In the genomic region with DNA sequence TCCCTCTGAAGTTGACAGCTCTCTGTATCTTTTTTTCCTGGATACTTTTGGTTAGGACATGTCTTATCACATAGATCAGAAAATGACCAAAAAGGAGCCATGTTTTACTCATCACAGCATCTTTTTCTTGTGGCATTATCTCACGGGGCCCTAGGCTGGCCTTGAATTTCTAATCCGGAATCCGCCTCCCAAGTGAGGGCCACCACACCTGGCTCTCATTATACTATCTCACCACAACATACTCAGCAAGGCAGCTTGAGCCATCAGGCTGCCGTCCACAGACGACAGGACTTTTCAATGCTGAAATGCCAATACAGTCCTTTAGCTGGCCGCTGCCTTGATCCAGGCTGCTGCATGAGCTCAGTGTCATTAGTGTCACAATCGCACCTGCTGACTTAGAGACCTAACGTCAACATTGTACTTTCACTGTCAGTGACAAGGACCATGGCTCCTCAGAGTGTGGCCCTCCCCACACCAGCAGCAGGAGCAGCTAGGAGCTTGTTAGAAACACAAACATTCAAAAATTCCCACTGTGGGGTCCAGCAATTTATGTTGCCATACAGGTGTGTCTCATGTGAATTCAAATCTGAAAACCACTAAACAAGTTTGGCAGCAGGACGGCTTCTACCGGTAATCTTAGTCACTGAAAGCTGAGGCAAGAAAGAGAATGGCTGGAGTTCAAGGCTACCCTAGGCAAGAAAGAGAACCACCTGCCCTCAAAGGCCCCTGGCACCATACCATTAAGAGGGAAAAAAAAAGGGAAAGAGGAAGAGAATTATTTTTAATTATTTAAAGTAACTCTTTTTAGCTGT, we compare ENCODE assay signal across 29 mouse cellular contexts. TPM values are rescaled to one million over a fixed set of nuclear protein-coding genes. Genes with fewer than 3 reads are reported as not detected.
DNase-seq lines count a peak whose midpoint lies in the region; ATAC-seq and TF ChIP-seq lines count a peak whose summit lies in the region.
"Had no signal": no experiment of that assay in that cellular context is flagged by ENCODE, and none has a peak within 500 bp of the region (broad histone marks: within the 10 kb centered on the region; RNA-seq: fewer than 3 reads in every experiment).

No protein-coding gene starts in this region.

- TF ChIP-seq CTCF in gastrocnemius, adult 2 months (IDR thresholded peaks at IDR 0.05): no peak
- no peak for TF ChIP-seq CTCF in lung, postnatal 0 days (IDR thresholded peaks at IDR 0.05)
- no peak for TF ChIP-seq CTCF in stomach, postnatal 0 days (IDR thresholded peaks at IDR 0.05; ENCODE audit: low read depth)
- TF ChIP-seq CTCF in cerebellum, adult 2 months (IDR thresholded peaks at IDR 0.05; ENCODE audit: borderline replicate concordance, insufficient read depth, low read depth, low read length): no peak

- TF ChIP-seq EP300 in lung, postnatal 0 days (IDR thresholded peaks at IDR 0.05): no peak
- no peak for TF ChIP-seq EP300 in stomach, postnatal 0 days (optimal IDR thresholded peaks at IDR 0.05)

- H3K27ac ChIP-seq in gastrocnemius, adult 2 months: peak overlapping the region; percentile 28
- peak overlapping the region; percentile 55 for H3K27ac ChIP-seq in lung, postnatal 0 days (ENCODE audit: low read length)
- H3K27ac ChIP-seq in liver, embryonic 15.5 days (replicated peaks): no peak overlapping the region
- 0 out of 2 replicates have a peak overlapping the region, but pooled peaks have one; percentile 36 for H3K27ac ChIP-seq in stomach, postnatal 0 days (replicated peaks)
- no peak overlapping the region for H3K27ac ChIP-seq in cerebellum, adult 2 months (ENCODE audit: insufficient read depth, low read length)
- H3K27ac ChIP-seq: embryonic facial prominence, embryonic 12.5 days; heart, adult 2 months; hindbrain, embryonic 10.5 days; kidney, embryonic 15.5 days; limb, embryonic 13.5 days; lung, embryonic 15.5 days; macrophage; midbrain, embryonic 10.5 days; neural tube, embryonic 13.5 days; stomach, embryonic 15.5 days had no signal

- no peaks in the 10 kb centered on the region for H3K36me3 ChIP-seq in lung, postnatal 0 days (ENCODE audit: insufficient read depth, low read length)
- H3K36me3 ChIP-seq in liver, embryonic 15.5 days (replicated peaks): peaks cover 19% of the 10 kb centered on the region
- no peaks in the 10 kb centered on the region for H3K36me3 ChIP-seq in stomach, postnatal 0 days (ENCODE audit: control insufficient read depth, insufficient read depth, low read length)
- H3K36me3 ChIP-seq: embryonic facial prominence, embryonic 12.5 days; stomach, embryonic 15.5 days had no signal

- H3K4me2 ChIP-seq in lung, postnatal 0 days (replicated peaks; ENCODE audit: low read depth, low read length): no peak overlapping the region
- no peak overlapping the region for H3K4me2 ChIP-seq in liver, embryonic 15.5 days
- H3K4me2 ChIP-seq in stomach, postnatal 0 days (replicated peaks; ENCODE audit: low read depth): no peak overlapping the region
- H3K4me2 ChIP-seq: embryonic facial prominence, embryonic 12.5 days; heart, embryonic 12.5 days; kidney, embryonic 15.5 days; limb, embryonic 13.5 days; lung, embryonic 15.5 days; neural tube, embryonic 13.5 days; stomach, embryonic 15.5 days had no signal

- ATAC-seq in lung, postnatal 0 days: no peak
- ATAC-seq in liver, embryonic 15.5 days (ENCODE audit: insufficient read depth): peak; percentile 37; the same call in 1 of the 2 replicates
- ATAC-seq in stomach, postnatal 0 days (ENCODE audit: low FRiP score, low TSS enrichment): no peak
- ATAC-seq: forebrain, embryonic 14.5 days; hindbrain, embryonic 16.5 days; Patski had no signal

- no peak overlapping the region for H3K4me3 ChIP-seq in gastrocnemius, adult 2 months
- no peak overlapping the region for H3K4me3 ChIP-seq in lung, postnatal 0 days (ENCODE audit: low read depth, low read length)
- no peak overlapping the region for H3K4me3 ChIP-seq in liver, embryonic 15.5 days (replicated peaks)
- H3K4me3 ChIP-seq in stomach, postnatal 0 days (ENCODE audit: low read depth, low read length): no peak overlapping the region
- H3K4me3 ChIP-seq in cerebellum, adult 2 months (replicated peaks; ENCODE audit: insufficient read depth, low read depth, low read length): no peak overlapping the region
- H3K4me3 ChIP-seq: embryonic facial prominence, embryonic 12.5 days; heart, adult 2 months; heart, embryonic 12.5 days; hindbrain, embryonic 10.5 days; kidney, embryonic 15.5 days; limb, embryonic 13.5 days; lung, embryonic 15.5 days; midbrain, embryonic 10.5 days; neural tube, embryonic 13.5 days; stomach, embryonic 15.5 days had no signal

- WGBS in lung, postnatal 0 days: 57% methylated on average over 10 of the region's 10 CpGs
- WGBS in liver, embryonic 15.5 days (ENCODE audit: insufficient replicate concordance): 63% methylated on average over 10 of the region's 10 CpGs
- WGBS in stomach, postnatal 0 days: 70% methylated on average over 10 of the region's 10 CpGs
- WGBS in cerebellum, adult 2 months: 87% methylated on average over 10 of the region's 10 CpGs

- no peaks in the 10 kb centered on the region; the same call in 1 of the 2 replicates for H3K4me1 ChIP-seq in lung, postnatal 0 days (ENCODE audit: insufficient read depth, low read depth, low read length)
- peaks cover 20% of the 10 kb centered on the region for H3K4me1 ChIP-seq in liver, embryonic 15.5 days (replicated peaks)
- no peaks in the 10 kb centered on the region for H3K4me1 ChIP-seq in stomach, postnatal 0 days (replicated peaks; ENCODE audit: control insufficient read depth, insufficient read depth)
- peaks cover 2% of the 10 kb centered on the region; the same call in 1 of the 2 replicates for H3K4me1 ChIP-seq in cerebellum, adult 2 months (ENCODE audit: control insufficient read depth, insufficient read depth, low read length)
- H3K4me1 ChIP-seq: embryonic facial prominence, embryonic 12.5 days; hindbrain, embryonic 10.5 days; kidney, embryonic 15.5 days; limb, embryonic 13.5 days; lung, embryonic 15.5 days; midbrain, embryonic 10.5 days; neural tube, embryonic 13.5 days had no signal

- intact Hi-C loops in gastrocnemius, adult 2 months (cut with DNase I): no loop called here

- DNase-seq in gastrocnemius, adult 2 months: no peak
- no peak for DNase-seq in gastrocnemius, postnatal 4 days (ENCODE audit: low spot score in 2 of 2)
- DNase-seq in lung, postnatal 0 days (ENCODE audit: low spot score): peak; percentile 16
- DNase-seq in lung, postnatal 14 days: no peak
- no peak for DNase-seq in stomach, postnatal 0 days (ENCODE audit: low spot score)
- no peak for DNase-seq in cerebellum, adult 2 months
- no peak for DNase-seq in cerebellum, adult 9-11 months
- DNase-seq: adrenal gland, postnatal 10 days; cerebellum, postnatal 10 days; gastrocnemius, postnatal 25 days; heart, adult 2 months; kidney, adult 18-20 months; kidney, postnatal 36 days; right cerebral cortex, postnatal 14 days; thymus, postnatal 14 days had no signal

- H3K27me3 ChIP-seq in lung, postnatal 0 days (replicated peaks; ENCODE audit: insufficient read depth, low read length): no peaks in the 10 kb centered on the region
- H3K27me3 ChIP-seq in liver, embryonic 15.5 days: no peaks in the 10 kb centered on the region
- no peaks in the 10 kb centered on the region for H3K27me3 ChIP-seq in stomach, postnatal 0 days (ENCODE audit: control insufficient read depth, insufficient read depth, low read length)
- no peaks in the 10 kb centered on the region for H3K27me3 ChIP-seq in cerebellum, adult 2 months (ENCODE audit: control insufficient read depth, insufficient read depth, low read length)
- H3K27me3 ChIP-seq: embryonic facial prominence, embryonic 12.5 days; heart, embryonic 12.5 days; kidney, embryonic 15.5 days; limb, embryonic 13.5 days; lung, embryonic 15.5 days; neural tube, embryonic 13.5 days; Patski; stomach, embryonic 15.5 days had no signal

- no peak overlapping the region for H3K9ac ChIP-seq in lung, postnatal 0 days (replicated peaks; ENCODE audit: low read depth)
- no peak overlapping the region for H3K9ac ChIP-seq in liver, embryonic 15.5 days
- no peak overlapping the region for H3K9ac ChIP-seq in stomach, postnatal 0 days (ENCODE audit: low read length)
- H3K9ac ChIP-seq: embryonic facial prominence, embryonic 12.5 days; heart, embryonic 12.5 days; kidney, embryonic 15.5 days; limb, embryonic 13.5 days; lung, embryonic 15.5 days; neural tube, embryonic 13.5 days; stomach, embryonic 15.5 days had no signal

- H3K9me3 ChIP-seq in lung, postnatal 0 days (ENCODE audit: low read length): no peaks in the 10 kb centered on the region
- H3K9me3 ChIP-seq in liver, embryonic 15.5 days (replicated peaks): no peaks in the 10 kb centered on the region
- no peaks in the 10 kb centered on the region for H3K9me3 ChIP-seq in stomach, postnatal 0 days (ENCODE audit: control insufficient read depth, low read length)
- H3K9me3 ChIP-seq: embryonic facial prominence, embryonic 12.5 days; heart, embryonic 12.5 days; kidney, embryonic 15.5 days; limb, embryonic 13.5 days; lung, embryonic 15.5 days; neural tube, embryonic 13.5 days; stomach, embryonic 15.5 days had no signal

- TF ChIP-seq POLR2A in cerebellum, adult 2 months (IDR thresholded peaks at IDR 0.05; ENCODE audit: borderline replicate concordance, insufficient read depth, low read length): no peak

RNA-seq across cellular contexts. Expression of a gene that starts 8.6 kb away (rescaled TPM):
- 10 to 100 TPM; 19.3 to 33.8 TPM for total RNA-seq in gastrocnemius, adult 2 months (2021)
- 10 to 100 TPM; 38.3 to 40.5 TPM for total RNA-seq in gastrocnemius, postnatal 4 days (2021)
- 34.4 and 38.7 TPM in 2 replicates for polyA plus RNA-seq in lung, postnatal 0 days (2015; fragmentation: Nextera tagmentation; extraction: Ambion mirVana)
- polyA plus RNA-seq in liver, embryonic 15.5 days (2015; fragmentation: Nextera tagmentation; extraction: Ambion mirVana): 14.3 TPM in 2 replicates
- 16.2 and 16.9 TPM in 2 replicates for polyA plus RNA-seq in stomach, postnatal 0 days (2015; fragmentation: Nextera tagmentation; extraction: Ambion mirVana)
- polyA plus RNA-seq in cerebellum, adult 2 months (2012; rRNA removed): 19.0 and 19.4 TPM in 2 replicates

RNA-seq across cellular contexts. Expression of a gene that starts 48.6 kb away (rescaled TPM):
- total RNA-seq in gastrocnemius, adult 2 months (2021): 1 to 10 TPM; 4.5 to 6.3 TPM
- 10 to 100 TPM; 14.6 to 17.2 TPM for total RNA-seq in gastrocnemius, postnatal 4 days (2021)
- 111 and 112 TPM in 2 replicates for polyA plus RNA-seq in lung, postnatal 0 days (2015; fragmentation: Nextera tagmentation; extraction: Ambion mirVana)
- polyA plus RNA-seq in liver, embryonic 15.5 days (2015; fragmentation: Nextera tagmentation; extraction: Ambion mirVana): 39.6 and 41.8 TPM in 2 replicates
- 43.1 and 45.1 TPM in 2 replicates for polyA plus RNA-seq in stomach, postnatal 0 days (2015; fragmentation: Nextera tagmentation; extraction: Ambion mirVana)
- 36.8 and 37.2 TPM in 2 replicates for polyA plus RNA-seq in cerebellum, adult 2 months (2012; rRNA removed)

RNA-seq across cellular contexts. Expression of a gene that starts 52.6 kb away (rescaled TPM):
- total RNA-seq in gastrocnemius, adult 2 months (2021): 10 to 100 TPM; 20.4 to 28.2 TPM
- 100 to 1,000 TPM; 146 to 156 TPM for total RNA-seq in gastrocnemius, postnatal 4 days (2021)
- 395 and 416 TPM in 2 replicates for polyA plus RNA-seq in lung, postnatal 0 days (2015; fragmentation: Nextera tagmentation; extraction: Ambion mirVana)
- 171 and 184 TPM in 2 replicates for polyA plus RNA-seq in liver, embryonic 15.5 days (2015; fragmentation: Nextera tagmentation; extraction: Ambion mirVana)
- 371 and 384 TPM in 2 replicates for polyA plus RNA-seq in stomach, postnatal 0 days (2015; fragmentation: Nextera tagmentation; extraction: Ambion mirVana)
- polyA plus RNA-seq in cerebellum, adult 2 months (2012; rRNA removed): 426 and 436 TPM in 2 replicates

Comparison
In these comparisons a context has a peak if more than half of its experiments do, and no peak if none do; other contexts are left out.
1. H3K27ac ChIP-seq: peak in gastrocnemius, adult 2 months (single experiment), lung, postnatal 0 days (single experiment) and stomach, postnatal 0 days (single experiment); none in liver, embryonic 15.5 days (single experiment) and cerebellum, adult 2 months (single experiment).